Mouse (Mus musculus) frontal cortex, adult 2 months (tissue): ENCODE data around the gene Steap3. TPM values are rescaled to one million over a fixed set of nuclear protein-coding genes. Genes with fewer than 3 reads are reported as not detected.

Experiments used
- DNase-seq, 2 experiments: peaks; one replicate each; pipeline ENCODE4 v3.0.0; 2022; ENCODE audit warnings: low spot score in 1 of 2; ENCODE audit errors: extremely low spot score in 1 of 2
- polyA plus RNA-seq: library from polyadenylated mRNA; depleted of rRNA; stranded (reverse); fragments of >200 nt; gene quantifications from 2 replicates; pipeline ENCODE4 v1.2.3, GENCODE M21; 2012; rRNA removed

The Steap3 gene
- polyA plus RNA-seq, 1 experiment = 14.0 TPM

- no peak for DNase-seq
These were observed 109.9 kb downstream of the Steap3 start for GRCm38 (mm10) chr1:120162616-120163015.

- DNase-seq = no peak
These were observed 111.0 kb downstream of the Steap3 start for GRCm38 (mm10) chr1:120161502-120161901.

GRCm38 (mm10) chr1:120158474-120159127 is 113.9 kb downstream of the Steap3 start:
- no peak for DNase-seq

GRCm38 (mm10) chr1:120155325-120155724 is 117.2 kb downstream of the Steap3 start:
- peak in 1 of 2 experiments; percentile 51 for DNase-seq

- peak in 1 of 2 experiments; percentile 62 for DNase-seq
These were observed 118.3 kb downstream of the Steap3 start for GRCm38 (mm10) chr1:120154232-120154631.

- peak in 1 of 2 experiments; percentile 27 for DNase-seq
These were observed 125.5 kb downstream of the Steap3 start for GRCm38 (mm10) chr1:120146994-120147393.

- DNase-seq = no peak
These were observed 126.8 kb downstream of the Steap3 start for GRCm38 (mm10) chr1:120145527-120146216.

GRCm38 (mm10) chr1:120142551-120142950 is 130.0 kb downstream of the Steap3 start:
- no peak for DNase-seq

Other genes starting within 250 kb of the Steap3 start
- gene Tmem37, start 198.6 kb downstream of the Steap3 start, polyA plus RNA-seq = 3.9 and 5.1 TPM in 2 replicates
- 768 and 847 TPM in 2 replicates for gene Dbi, start 151.6 kb downstream of the Steap3 start, polyA plus RNA-seq
- gene 3110009E18Rik, start 151.5 kb downstream of the Steap3 start, polyA plus RNA-seq = 4.1 and 4.6 TPM in 2 replicates
- 0.48 and 0.70 TPM in 2 replicates for gene C1ql2, start 67.9 kb upstream of the Steap3 start, polyA plus RNA-seq
- gene Marco, start 232.3 kb upstream of the Steap3 start, polyA plus RNA-seq = not detected in 2 replicates